Mouse (Mus musculus): ENCODE measurements around the gene Tor1aip2. TPM values are rescaled to one million over a fixed set of nuclear protein-coding genes. Genes with fewer than 3 reads are reported as not detected.
A peak's percentile ranks its signal among the peaks of the same experiment; 100 is the strongest.

Gene Tor1aip2
- polyA plus RNA-seq, 1 experiment from 2014 or later = 124 TPM

GRCm38 (mm10) chr1:156108400-156108799 is 73.2 kb downstream of the Tor1aip2 start:
- H3K36me3 ChIP-seq (ENCODE audit: control insufficient read depth, insufficient read depth, low read length) = no peaks in the 10 kb centered on the region
- no peak for DNase-seq (ENCODE audit: low spot score)
- no peaks in the 10 kb centered on the region for H3K27me3 ChIP-seq (replicated peaks; ENCODE audit: control insufficient read depth, insufficient read depth, low read length)
- H3K4me2 ChIP-seq (ENCODE audit: low read length) = 0 out of 2 replicates have a peak overlapping the region, but pooled peaks have one; percentile 1
- 28% methylated on average over 10 of the region's 10 CpGs for whole genome bisulfite sequencing
- no peak overlapping the region for H3K9ac ChIP-seq (ENCODE audit: low read length)
- ATAC-seq (replicated peaks; ENCODE audit: low FRiP score, low TSS enrichment, low read depth) = no peak
- no peak overlapping the region for H3K27ac ChIP-seq (ENCODE audit: low read depth)
- H3K4me3 ChIP-seq (ENCODE audit: low read depth, low read length) = no peak overlapping the region
- peaks cover 5% of the 10 kb centered on the region for H3K4me1 ChIP-seq (replicated peaks; ENCODE audit: control insufficient read depth, insufficient read depth, low read length)
- no peaks in the 10 kb centered on the region for H3K9me3 ChIP-seq (ENCODE audit: control insufficient read depth, low read length)

- no peak for ATAC-seq (replicated peaks; ENCODE audit: low FRiP score, low TSS enrichment, low read depth)
- H3K4me1 ChIP-seq (replicated peaks; ENCODE audit: control insufficient read depth, insufficient read depth, low read length) = peaks cover 5% of the 10 kb centered on the region
- no peaks in the 10 kb centered on the region for H3K9me3 ChIP-seq (ENCODE audit: control insufficient read depth, low read length)
- no peak overlapping the region for H3K9ac ChIP-seq (ENCODE audit: low read length)
- H3K27ac ChIP-seq (ENCODE audit: low read depth) = 0 out of 2 replicates have a peak overlapping the region, but pooled peaks have one; percentile 35
- no peaks in the 10 kb centered on the region for H3K36me3 ChIP-seq (ENCODE audit: control insufficient read depth, insufficient read depth, low read length)
- H3K4me3 ChIP-seq (ENCODE audit: low read depth, low read length) = no peak overlapping the region
- 76% methylated on average over 9 of the region's 9 CpGs for WGBS
- no peaks in the 10 kb centered on the region for H3K27me3 ChIP-seq (replicated peaks; ENCODE audit: control insufficient read depth, insufficient read depth, low read length)
- no peak overlapping the region for H3K4me2 ChIP-seq (ENCODE audit: low read length)
- no peak for DNase-seq (ENCODE audit: low spot score)
These were observed 75.9 kb downstream of the Tor1aip2 start for GRCm38 (mm10) chr1:156111090-156111489.

GRCm38 (mm10) chr1:156111728-156112127 is 76.5 kb downstream of the Tor1aip2 start:
- H3K9ac ChIP-seq (ENCODE audit: low read length) = no peak overlapping the region
- H3K27me3 ChIP-seq (replicated peaks; ENCODE audit: control insufficient read depth, insufficient read depth, low read length) = no peaks in the 10 kb centered on the region
- H3K4me2 ChIP-seq (ENCODE audit: low read length) = 0 out of 2 replicates have a peak overlapping the region, but pooled peaks have one; percentile 2
- peaks cover 5% of the 10 kb centered on the region for H3K4me1 ChIP-seq (replicated peaks; ENCODE audit: control insufficient read depth, insufficient read depth, low read length)
- no peaks in the 10 kb centered on the region for H3K36me3 ChIP-seq (ENCODE audit: control insufficient read depth, insufficient read depth, low read length)
- ATAC-seq (replicated peaks; ENCODE audit: low FRiP score, low TSS enrichment, low read depth) = 0 out of 2 replicates have a peak, but pooled peaks have one; percentile 51
- no peaks in the 10 kb centered on the region for H3K9me3 ChIP-seq (ENCODE audit: control insufficient read depth, low read length)
- no peak overlapping the region for H3K4me3 ChIP-seq (ENCODE audit: low read depth, low read length)
- peak overlapping the region; percentile 35; the same call in 1 of the 2 replicates for H3K27ac ChIP-seq (ENCODE audit: low read depth)
- 17% methylated on average over 12 of the region's 12 CpGs for WGBS
- DNase-seq (ENCODE audit: low spot score) = no peak

- ATAC-seq (replicated peaks; ENCODE audit: low FRiP score, low TSS enrichment, low read depth) = no peak
- no peaks in the 10 kb centered on the region for H3K27me3 ChIP-seq (replicated peaks; ENCODE audit: control insufficient read depth, insufficient read depth, low read length)
- 60% methylated on average over 7 of the region's 7 CpGs for WGBS
These were observed 76.9 kb downstream of the Tor1aip2 start for GRCm38 (mm10) chr1:156112142-156112541.

GRCm38 (mm10) chr1:156113884-156114499 is 78.8 kb downstream of the Tor1aip2 start:
- no peak for DNase-seq (ENCODE audit: low spot score)
- H3K27me3 ChIP-seq (replicated peaks; ENCODE audit: control insufficient read depth, insufficient read depth, low read length) = no peaks in the 10 kb centered on the region
- WGBS = 71% methylated on average over 8 of the region's 8 CpGs

More at GRCm38 (mm10) chr1:156112142-156112541, 76.9 kb downstream of the Tor1aip2 start:
- H3K9ac ChIP-seq (ENCODE audit: low read length) = no peak overlapping the region
- no peak overlapping the region for H3K4me3 ChIP-seq (ENCODE audit: low read depth, low read length)
- H3K36me3 ChIP-seq (ENCODE audit: control insufficient read depth, insufficient read depth, low read length) = no peaks in the 10 kb centered on the region
- 0 out of 2 replicates have a peak overlapping the region, but pooled peaks have one; percentile 2 for H3K4me2 ChIP-seq (ENCODE audit: low read length)
- DNase-seq (ENCODE audit: low spot score) = no peak
- H3K9me3 ChIP-seq (ENCODE audit: control insufficient read depth, low read length) = no peaks in the 10 kb centered on the region
- peaks cover 5% of the 10 kb centered on the region for H3K4me1 ChIP-seq (replicated peaks; ENCODE audit: control insufficient read depth, insufficient read depth, low read length)
- peak overlapping the region; percentile 35; the same call in 1 of the 2 replicates for H3K27ac ChIP-seq (ENCODE audit: low read depth)

GRCm38 (mm10) chr1:156116770-156117169 is 81.6 kb downstream of the Tor1aip2 start:
- ATAC-seq (replicated peaks; ENCODE audit: low FRiP score, low TSS enrichment, low read depth) = no peak

More at GRCm38 (mm10) chr1:156113884-156114499, 78.8 kb downstream of the Tor1aip2 start:
- peaks cover 5% of the 10 kb centered on the region; the same call in 1 of the 2 replicates for H3K4me1 ChIP-seq (replicated peaks; ENCODE audit: control insufficient read depth, insufficient read depth, low read length)
- no peak overlapping the region for H3K9ac ChIP-seq (ENCODE audit: low read length)
- H3K9me3 ChIP-seq (ENCODE audit: control insufficient read depth, low read length) = no peaks in the 10 kb centered on the region
- H3K27ac ChIP-seq (ENCODE audit: low read depth) = no peak overlapping the region
- ATAC-seq (replicated peaks; ENCODE audit: low FRiP score, low TSS enrichment, low read depth) = no peak
- no peaks in the 10 kb centered on the region for H3K36me3 ChIP-seq (ENCODE audit: control insufficient read depth, insufficient read depth, low read length)
- no peak overlapping the region for H3K4me2 ChIP-seq (ENCODE audit: low read length)
- H3K4me3 ChIP-seq (ENCODE audit: low read depth, low read length) = no peak overlapping the region

More at GRCm38 (mm10) chr1:156116770-156117169, 81.6 kb downstream of the Tor1aip2 start:
- H3K9me3 ChIP-seq (ENCODE audit: control insufficient read depth, low read length) = no peaks in the 10 kb centered on the region
- H3K9ac ChIP-seq (ENCODE audit: low read length) = no peak overlapping the region
- 43% methylated on average over 3 of the region's 3 CpGs for WGBS
- H3K4me3 ChIP-seq (ENCODE audit: low read depth, low read length) = no peak overlapping the region
- no peaks in the 10 kb centered on the region for H3K27me3 ChIP-seq (replicated peaks; ENCODE audit: control insufficient read depth, insufficient read depth, low read length)
- no peak overlapping the region for H3K4me2 ChIP-seq (ENCODE audit: low read length)
- H3K4me1 ChIP-seq (replicated peaks; ENCODE audit: control insufficient read depth, insufficient read depth, low read length) = peaks cover 3% of the 10 kb centered on the region; the same call in 1 of the 2 replicates
- H3K36me3 ChIP-seq (ENCODE audit: control insufficient read depth, insufficient read depth, low read length) = no peaks in the 10 kb centered on the region
- no peak for DNase-seq (ENCODE audit: low spot score)
- H3K27ac ChIP-seq (ENCODE audit: low read depth) = no peak overlapping the region

Other genes starting within 250 kb of the Tor1aip2 start
- 15.8 and 16.0 TPM in 2 replicates for gene Qsox1, start 222.5 kb upstream of the Tor1aip2 start, polyA plus RNA-seq (2014; fragmentation: Nextera tagmentation; extraction: Ambion mirVana)
- 11.8 and 13.0 TPM in 2 replicates for gene Cep350, start 62.1 kb upstream of the Tor1aip2 start, polyA plus RNA-seq (2014; fragmentation: Nextera tagmentation; extraction: Ambion mirVana)
- gene Tor1aip1, start 1.1 kb downstream of the Tor1aip2 start, polyA plus RNA-seq (2014; fragmentation: Nextera tagmentation; extraction: Ambion mirVana) = 35.9 and 39.1 TPM in 2 replicates
- 7.8 and 9.8 TPM in 2 replicates for gene Fam163a, start 169.6 kb downstream of the Tor1aip2 start, polyA plus RNA-seq (2014; fragmentation: Nextera tagmentation; extraction: Ambion mirVana)

Data from intestine, embryonic 14.5 days (tissue).